Mouse (Mus musculus): ENCODE data around the gene Phf11d.
"Not testable (repeated sequence)": the region's sequence is repeated elsewhere in the genome, so short reads cannot be mapped to it uniquely, and the experiment has no call there.

Gene Phf11d

DNA sequence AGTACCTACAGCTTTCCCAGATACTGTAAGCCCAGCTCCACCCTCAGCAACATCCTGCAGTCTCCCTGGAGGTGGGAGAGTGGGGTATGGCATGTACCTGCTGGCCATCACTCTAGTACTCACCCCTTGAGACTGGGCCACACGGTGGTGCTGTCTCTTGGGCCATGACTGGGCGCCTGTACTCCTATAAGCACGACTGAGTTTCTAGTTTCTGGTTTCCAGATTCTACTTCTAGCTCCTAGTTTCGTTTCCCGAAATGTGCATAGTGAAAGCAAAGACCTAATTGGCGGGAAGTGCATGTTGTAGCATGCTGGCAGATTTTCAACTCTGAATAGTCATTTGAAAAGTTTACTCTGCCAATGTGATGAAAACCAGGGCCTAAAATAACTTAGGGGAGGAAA is at the start of gene Phf11d:
Phf11d (minus strand) TSS at position 227 of the 401 bp plus-strand sequence.
- no peak for DNase-seq (ENCODE audit: low spot score in 2 of 2)

DNA sequence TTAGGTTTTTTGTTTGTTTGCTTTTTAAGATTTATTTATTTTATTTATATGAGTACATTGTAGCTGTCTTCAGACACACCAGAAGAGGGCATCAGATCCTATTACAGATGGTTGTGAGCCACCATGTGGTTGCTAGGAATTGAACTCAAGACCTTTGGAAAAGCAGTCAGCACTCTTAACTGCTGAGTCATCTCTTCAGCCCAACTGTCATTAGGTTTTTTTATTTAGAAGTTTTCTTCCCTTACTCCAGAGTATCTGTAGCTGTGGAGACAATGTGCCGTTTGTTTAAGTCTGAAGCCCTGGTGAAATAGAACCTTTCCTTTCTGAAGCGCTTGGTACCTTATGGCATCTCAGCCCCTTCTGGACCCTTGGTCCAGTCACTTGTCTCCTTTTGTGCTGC is 49.7 kb upstream of the Phf11d start:
- DNase-seq (ENCODE audit: low spot score in 2 of 2): not testable (repeated sequence)

DNA sequence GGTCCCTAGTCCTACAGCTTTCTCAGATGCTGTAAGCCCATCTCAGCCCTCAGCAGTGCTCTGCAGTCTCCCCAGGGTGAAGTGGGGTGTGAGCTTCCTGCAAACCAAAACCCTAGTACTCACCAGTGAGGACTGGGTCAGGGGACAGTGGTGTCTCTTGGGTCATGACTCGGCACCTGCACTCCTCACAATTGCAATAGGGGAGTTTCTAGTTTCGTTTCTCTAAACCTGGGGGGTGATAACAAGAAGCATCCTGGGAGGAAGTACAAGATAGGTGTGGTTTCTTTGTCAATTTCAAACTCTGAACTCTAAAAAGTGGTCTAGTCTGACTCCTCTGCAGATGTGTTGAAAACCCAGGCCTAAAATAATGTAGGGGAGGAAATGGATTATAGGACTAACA is 31.7 kb upstream of the Phf11d start:
- no peak for DNase-seq (ENCODE audit: low spot score in 2 of 2)

DNA sequence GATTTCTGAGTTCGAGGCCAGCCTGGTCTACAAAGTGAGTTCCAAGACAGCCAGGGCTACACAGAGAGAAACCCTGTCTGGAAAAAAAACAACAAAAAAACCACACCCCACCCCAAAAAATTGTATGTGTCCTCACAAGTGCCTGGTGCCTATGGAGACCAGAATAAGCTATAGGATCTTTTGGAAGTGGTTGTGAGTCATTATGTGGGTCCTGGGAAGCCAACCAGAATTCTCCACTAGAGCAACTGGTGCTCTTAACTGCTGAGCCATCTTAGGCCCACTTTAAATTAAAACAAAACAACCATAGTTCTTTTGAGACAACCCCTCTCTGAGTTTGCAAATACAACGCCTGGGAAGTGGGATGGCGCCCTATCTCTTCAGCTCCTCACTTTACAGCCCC is 30.0 kb upstream of the Phf11d start, which contains the start of gene Phf11c:
Phf11c (minus strand) TSS at position 101 of the 400 bp plus-strand sequence.
- no peak for DNase-seq (ENCODE audit: low spot score in 2 of 2)

DNA sequence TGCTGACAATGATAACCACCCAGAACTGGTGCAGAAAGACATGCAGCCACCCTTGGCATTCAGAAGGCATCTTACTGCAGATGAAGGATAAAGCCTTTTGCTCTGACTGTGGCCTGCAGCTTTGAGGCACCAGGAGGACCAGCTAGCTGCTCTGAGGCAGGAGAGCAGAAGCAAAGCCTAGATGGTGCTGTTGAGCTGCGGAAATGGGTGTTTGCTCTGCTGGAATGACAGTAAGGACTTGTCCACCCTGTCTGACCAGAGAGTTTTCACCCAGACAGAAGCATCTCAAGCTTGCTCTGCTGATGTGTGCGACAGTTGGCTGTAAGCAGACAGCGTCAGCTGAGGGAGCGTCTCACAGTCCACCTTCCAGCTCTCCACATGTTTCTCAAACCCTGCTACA is 24.9 kb upstream of the Phf11d start:
- DNase-seq (ENCODE audit: low spot score in 2 of 2): not testable (repeated sequence)

DNA sequence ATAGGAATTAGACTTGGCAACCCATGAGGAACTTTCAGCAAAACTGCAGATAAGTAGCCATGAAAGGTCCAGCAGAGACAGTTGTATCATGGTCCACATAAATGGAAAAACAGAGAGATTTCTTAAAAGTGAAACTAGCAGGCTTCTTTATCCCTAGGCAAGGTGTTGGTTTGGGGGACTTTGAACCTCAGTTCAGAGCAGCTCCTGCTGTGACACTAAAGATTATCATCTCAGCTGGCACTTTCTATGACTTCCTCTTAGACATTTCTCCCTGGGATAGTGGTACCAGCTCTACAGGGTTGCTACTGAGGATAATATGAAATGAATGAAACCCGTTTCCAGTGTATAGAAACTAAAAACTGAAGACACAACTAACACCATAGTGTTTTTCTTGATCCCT is 24.3 kb upstream of the Phf11d start:
- no peak for DNase-seq (ENCODE audit: low spot score in 2 of 2)

DNA sequence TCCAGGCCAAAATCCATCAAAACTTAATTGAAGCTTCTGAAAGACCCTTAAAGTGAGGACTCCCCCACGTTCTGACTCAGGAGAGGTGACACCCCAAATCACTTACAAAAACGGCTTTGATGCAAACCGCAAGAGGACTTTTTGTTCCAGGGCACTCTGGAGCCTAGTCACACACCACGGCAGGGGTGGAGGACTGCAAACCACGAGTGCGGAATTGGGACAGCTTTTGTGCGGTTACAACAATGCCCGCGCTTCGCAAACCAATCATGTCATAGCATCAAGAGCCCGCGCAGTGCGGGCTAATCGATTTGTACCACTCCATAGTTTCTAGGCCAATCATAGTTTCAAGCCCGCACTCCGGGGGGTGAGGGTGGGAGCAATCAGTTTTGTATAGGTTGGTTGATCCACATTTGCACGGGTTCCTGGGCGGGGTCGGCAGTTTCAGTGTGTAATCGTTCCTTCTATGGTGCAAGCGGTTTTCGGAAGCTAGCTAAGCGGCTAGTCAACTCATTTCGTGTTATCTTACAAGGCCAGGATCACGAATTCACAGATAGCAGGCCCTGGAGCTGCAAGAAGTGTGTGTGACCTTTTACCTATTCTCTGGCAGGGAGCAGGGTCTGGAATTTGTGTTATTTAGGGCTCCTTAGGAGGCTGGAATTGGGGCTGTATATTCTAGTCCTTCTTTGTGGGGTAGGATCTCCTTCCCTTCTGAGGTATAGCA is 5.2 kb upstream of the Phf11d start:
- no peak for DNase-seq (ENCODE audit: low spot score in 2 of 2)

DNA sequence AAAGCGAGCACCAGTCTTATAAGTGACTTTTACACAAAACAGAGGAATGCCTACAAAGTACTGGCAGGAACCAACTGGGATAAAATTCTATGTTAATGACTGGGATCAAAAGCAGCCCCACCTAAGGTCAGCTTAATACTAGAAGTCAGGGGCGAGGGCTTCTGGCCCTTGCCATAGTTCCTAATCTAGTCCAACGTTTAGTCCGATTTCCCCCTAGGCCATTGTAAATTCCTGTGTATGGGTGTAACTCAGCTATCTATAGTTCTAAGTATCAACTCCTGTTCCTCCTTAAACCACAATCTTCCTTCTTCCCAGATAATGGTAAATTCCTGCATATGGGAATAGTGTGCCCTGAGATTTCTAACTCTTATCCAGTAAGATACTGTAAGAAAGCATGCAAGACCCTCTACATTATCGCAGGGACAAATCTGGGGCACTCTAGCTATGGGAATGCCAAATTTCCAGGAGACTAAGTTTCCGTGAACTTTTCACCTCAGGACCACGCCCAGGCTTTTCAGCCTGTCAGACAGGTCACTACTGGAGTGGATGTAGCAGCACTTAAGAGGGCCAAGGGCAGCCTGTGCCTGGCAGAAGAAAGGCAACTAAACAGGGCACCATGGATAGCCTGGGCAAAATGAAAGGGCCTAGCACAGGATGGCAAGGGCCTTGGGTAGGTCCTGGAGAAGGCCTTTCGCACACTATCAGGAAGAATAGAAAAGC is 1.3 kb upstream of the Phf11d start:
- DNase-seq (ENCODE audit: low spot score in 2 of 2): no peak

DNA sequence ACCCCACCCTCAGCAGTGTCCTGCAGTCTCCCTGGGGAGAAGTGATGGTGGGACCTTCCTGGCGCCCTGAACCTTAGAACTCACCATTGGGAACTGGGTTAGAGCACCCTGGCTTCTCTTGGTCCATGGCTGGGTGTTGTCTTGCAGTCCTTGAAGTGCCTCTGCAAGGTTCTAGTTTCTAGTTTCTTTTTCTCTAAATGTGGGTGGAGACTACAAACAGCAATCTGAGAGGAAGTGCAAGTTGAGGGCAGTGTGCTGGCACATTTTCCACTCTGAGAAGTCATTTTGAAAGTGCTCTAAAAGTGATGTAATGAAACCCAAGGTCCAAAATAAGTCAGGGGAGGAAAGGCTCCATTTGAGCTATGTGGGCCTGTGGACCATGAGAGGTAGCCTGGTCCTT is 24.1 kb downstream of the Phf11d start, which contains the start of gene Phf11b:
Phf11b (minus strand) TSS at position 163 of the 400 bp plus-strand sequence.
- DNase-seq (ENCODE audit: low spot score in 2 of 2): not testable (repeated sequence)

DNA sequence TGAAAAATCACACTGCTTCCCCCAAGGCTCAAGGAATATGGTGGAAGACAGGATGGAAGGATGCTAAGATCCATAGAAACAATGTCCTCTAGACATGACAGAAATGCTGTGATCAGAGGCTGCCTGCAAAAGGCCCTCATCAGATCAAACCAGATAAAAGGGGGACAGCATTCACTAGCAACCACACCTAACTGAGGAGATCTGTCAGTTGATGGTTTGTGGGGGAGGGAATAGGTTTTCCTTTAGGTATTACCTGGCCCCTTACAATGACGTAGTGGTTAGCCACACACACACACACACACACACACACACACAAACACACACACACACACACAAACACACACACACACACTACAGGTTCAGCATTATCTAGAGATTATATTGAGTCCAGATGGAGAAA is 25.7 kb downstream of the Phf11d start:
- DNase-seq (ENCODE audit: low spot score in 2 of 2): no peak

DNA sequence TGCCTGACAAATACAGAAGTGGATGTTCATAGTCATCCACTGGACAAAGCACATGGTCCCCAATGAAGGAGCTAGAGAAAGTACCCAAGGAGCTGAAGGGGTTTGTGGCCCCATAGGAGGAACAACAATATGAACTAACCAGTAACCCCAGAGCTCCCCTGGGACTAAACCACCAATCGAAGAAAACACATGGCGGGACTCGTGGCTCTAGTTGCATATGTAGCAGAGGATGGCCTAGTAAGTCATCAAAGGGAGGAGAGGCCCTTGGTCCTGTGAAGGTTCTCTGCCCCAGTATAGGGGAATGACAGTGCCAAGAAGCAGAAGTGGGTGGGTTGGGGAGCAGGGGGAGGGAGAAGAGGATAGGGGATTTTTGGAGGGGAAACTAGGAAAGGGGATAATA is 29.2 kb downstream of the Phf11d start:
- DNase-seq (ENCODE audit: low spot score in 2 of 2): not testable (repeated sequence)

DNA sequence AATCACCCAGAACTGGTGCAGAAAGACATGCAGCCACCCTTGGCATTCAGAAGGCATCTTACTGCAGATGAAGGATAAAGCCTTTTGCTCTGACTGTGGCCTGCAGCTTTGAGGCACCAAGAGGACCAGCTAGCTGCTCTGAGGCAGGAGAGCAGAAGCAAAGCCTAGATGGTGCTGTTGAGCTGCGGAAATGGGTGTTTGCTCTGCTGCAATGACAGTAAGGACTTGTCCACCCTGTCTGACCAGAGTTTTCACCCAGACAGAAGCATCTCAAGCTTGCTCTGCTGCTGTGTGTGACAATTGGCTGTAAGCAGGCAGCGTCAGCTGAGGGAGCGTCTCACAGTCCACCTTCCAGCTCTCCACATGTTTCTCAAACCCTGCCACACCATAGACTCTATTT is 34.8 kb downstream of the Phf11d start:
- peak in 1 of 2 experiments; percentile 23 for DNase-seq (ENCODE audit: low spot score in 2 of 2)

DNA sequence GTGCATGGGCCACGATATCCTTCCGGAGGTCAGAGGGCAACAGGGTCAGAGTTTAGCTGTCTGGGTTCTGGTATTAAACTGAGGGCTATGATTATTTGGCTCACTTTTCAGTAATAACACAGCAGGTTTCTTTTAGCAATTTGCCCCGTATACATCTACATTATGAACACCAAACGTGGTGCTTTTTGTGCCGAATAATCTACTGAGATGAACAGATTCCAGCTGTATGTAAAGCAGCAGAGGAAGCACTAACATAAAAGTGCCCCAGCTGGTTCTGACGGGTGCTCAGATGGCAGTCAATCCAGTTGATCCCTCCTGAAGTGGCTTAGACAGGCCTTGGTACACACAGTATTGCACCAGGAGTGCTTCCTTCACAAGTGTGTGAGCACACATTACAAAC is 45.3 kb downstream of the Phf11d start:
- not testable (repeated sequence) for DNase-seq (ENCODE audit: low spot score in 2 of 2)

DNA sequence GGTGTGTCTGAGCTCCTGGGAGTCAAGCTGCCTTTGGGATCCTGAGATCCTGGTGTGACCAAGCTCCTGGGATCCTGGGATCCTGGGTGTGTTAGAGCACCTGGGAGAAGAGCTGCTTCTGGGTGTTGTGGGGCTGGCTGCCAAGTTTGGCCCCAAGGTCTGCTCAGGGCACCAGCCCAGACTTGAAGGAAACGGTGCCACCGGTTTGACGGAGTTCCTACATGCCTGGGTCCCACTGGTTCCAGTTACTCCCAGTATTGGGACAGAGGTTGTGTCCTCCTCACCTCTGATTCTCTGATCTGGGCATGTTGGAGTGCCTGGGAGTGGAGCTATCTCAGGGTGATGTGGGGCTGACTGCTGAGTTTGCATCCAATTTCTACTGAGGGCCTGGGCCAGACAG is 46.2 kb downstream of the Phf11d start:
- DNase-seq (ENCODE audit: low spot score in 2 of 2): not testable (repeated sequence)

Measured in urinary bladder, postnatal 4 days (tissue).